Mouse (Mus musculus): ENCODE data around the gene A630089N07Rik.

Gene A630089N07Rik

GRCm38 (mm10) chr16:97962151-97962948, 119.9 kb downstream of the A630089N07Rik start, which contains the start of the genes C2cd2 and Zbtb21:
C2cd2 (minus strand) TSS chr16:97962598.
Zbtb21 (minus strand) TSS chr16:97962622.
- peak; percentile 94 to 96 for DNase-seq (ENCODE audit: low spot score in 2 of 2)

GRCm38 (mm10) chr16:97961381-97962150, 120.7 kb downstream of the A630089N07Rik start:
- DNase-seq (ENCODE audit: low spot score in 2 of 2), result no peak

- no peak for DNase-seq (ENCODE audit: low spot score in 2 of 2)
Measured at GRCm38 (mm10) chr16:97960348-97960747, 121.9 kb downstream of the A630089N07Rik start.

GRCm38 (mm10) chr16:97958401-97958973, 123.8 kb downstream of the A630089N07Rik start:
- DNase-seq (ENCODE audit: low spot score in 2 of 2), result no peak

DNA sequence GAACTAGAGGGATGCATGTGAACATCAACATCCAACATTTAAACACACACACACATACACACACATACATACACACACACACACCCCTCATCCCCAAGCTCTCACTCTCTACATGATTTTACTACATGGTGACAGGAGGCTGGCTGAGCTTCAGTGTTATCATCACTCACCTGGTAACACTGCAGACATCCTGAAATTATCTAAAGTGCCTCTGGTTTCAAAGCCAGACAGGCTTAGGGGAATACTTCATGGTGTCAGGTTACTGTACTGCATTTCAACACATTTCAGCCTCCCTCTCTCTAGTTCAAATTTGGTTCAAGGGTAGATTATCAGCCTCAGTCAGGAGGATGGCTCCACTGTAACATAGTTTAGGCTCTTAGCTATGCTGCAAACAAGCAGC, 124.6 kb downstream of the A630089N07Rik start:
- DNase-seq (ENCODE audit: low spot score in 2 of 2), result no peak

- DNase-seq (ENCODE audit: low spot score in 2 of 2), result no peak
Measured at GRCm38 (mm10) chr16:97956011-97956410, 126.2 kb downstream of the A630089N07Rik start.

- no peak for DNase-seq (ENCODE audit: low spot score in 2 of 2)
Measured at GRCm38 (mm10) chr16:97953300-97953699, 128.9 kb downstream of the A630089N07Rik start.

- DNase-seq (ENCODE audit: low spot score in 2 of 2), result no peak
Measured at GRCm38 (mm10) chr16:97952801-97953200, 129.4 kb downstream of the A630089N07Rik start.

DNA sequence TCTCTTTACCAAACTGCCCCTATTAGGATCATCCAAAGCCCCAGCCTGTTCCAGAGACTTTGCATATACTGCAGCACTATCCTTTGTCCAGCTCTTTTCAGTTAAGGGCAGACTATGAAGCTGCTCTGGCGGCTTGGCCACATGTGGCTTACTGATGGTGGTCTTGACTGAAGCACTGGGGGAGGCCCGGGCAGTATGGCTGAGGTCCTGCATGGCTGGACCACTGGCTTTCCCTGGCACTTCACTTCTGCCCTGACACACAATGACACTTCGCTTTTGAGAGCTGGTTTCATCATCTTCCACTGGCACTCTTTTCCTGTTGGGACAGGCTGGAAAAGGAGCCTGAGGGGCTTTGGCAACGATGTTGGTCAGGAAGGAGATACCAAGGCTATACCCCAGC, 129.9 kb downstream of the A630089N07Rik start:
- no peak for DNase-seq (ENCODE audit: low spot score in 2 of 2)
